Mouse (Mus musculus) olfactory bulb, adult 2 months (tissue): ENCODE results near the gene Ccdc6.

Experiments
- CTCF ChIP-seq: fragments of 200-500 bp; IDR thresholded peaks from 2 replicates; pipeline ENCODE4 v1.5.1; 2012; ENCODE audit warnings: low read depth, mild to moderate bottlenecking, low read length, moderate library complexity; ENCODE audit not compliant: insufficient read depth
- POLR2A ChIP-seq: fragments of 200-500 bp; IDR thresholded peaks from 2 replicates; pipeline ENCODE4 v1.6.1; 2012; ENCODE audit warnings: mild to moderate bottlenecking, low read depth, low read length, moderate library complexity; ENCODE audit not compliant: insufficient read depth

DNA sequence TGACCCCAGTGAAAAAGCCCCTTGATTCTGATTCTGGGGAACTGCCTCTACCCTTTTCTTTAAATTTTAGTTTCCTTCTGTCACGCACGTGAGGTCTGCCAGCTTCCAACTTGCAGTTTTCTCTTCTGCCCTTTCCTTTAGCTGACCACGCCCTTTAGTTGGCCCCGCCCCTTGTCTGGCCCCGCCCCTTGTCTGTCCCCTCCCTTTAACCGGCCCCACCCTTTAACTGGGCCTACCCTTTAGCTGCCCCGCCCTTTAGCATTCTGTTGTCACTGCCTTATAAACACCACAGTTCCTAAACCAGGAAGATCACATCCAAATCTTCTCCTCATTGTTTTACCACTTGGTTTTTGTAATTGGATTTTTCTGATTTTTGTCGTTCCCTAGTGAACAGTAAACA, 41.2 kb downstream of the Ccdc6 start:
- TF ChIP-seq POLR2A (no peak), CTCF (no peak)
